Mouse (Mus musculus) adrenal gland, postnatal 36 days (tissue): ENCODE results near the gene Gramd2. TPM values are rescaled to one million over a fixed set of nuclear protein-coding genes. Genes with fewer than 3 reads are reported as not detected.

ENCODE experiments used
- DNase-seq, 2 experiments: peaks; one replicate each; pipeline ENCODE4 v3.0.0; 2021; ENCODE audit warnings: mixed read lengths in 1 of 2
- long read RNA-seq, 2 experiments: library from polyadenylated mRNA; stranded (forward); transcript quantifications; one replicate each; pipeline ENCODE4 v2.0.0; 2021; ENCODE audit warnings: borderline sequencing depth in 2 of 2
- total RNA-seq, 2 experiments: library from RNA; stranded (reverse); gene quantifications; 2 replicates each; pipeline ENCODE4 v1.2.3; 2021

Gene Gramd2
- under 1 TPM; 0.13 to 0.16 TPM for total RNA-seq
- long read RNA-seq, experiment 1, result 0 reads
- long read RNA-seq, experiment 2, result 0 reads

DNA sequence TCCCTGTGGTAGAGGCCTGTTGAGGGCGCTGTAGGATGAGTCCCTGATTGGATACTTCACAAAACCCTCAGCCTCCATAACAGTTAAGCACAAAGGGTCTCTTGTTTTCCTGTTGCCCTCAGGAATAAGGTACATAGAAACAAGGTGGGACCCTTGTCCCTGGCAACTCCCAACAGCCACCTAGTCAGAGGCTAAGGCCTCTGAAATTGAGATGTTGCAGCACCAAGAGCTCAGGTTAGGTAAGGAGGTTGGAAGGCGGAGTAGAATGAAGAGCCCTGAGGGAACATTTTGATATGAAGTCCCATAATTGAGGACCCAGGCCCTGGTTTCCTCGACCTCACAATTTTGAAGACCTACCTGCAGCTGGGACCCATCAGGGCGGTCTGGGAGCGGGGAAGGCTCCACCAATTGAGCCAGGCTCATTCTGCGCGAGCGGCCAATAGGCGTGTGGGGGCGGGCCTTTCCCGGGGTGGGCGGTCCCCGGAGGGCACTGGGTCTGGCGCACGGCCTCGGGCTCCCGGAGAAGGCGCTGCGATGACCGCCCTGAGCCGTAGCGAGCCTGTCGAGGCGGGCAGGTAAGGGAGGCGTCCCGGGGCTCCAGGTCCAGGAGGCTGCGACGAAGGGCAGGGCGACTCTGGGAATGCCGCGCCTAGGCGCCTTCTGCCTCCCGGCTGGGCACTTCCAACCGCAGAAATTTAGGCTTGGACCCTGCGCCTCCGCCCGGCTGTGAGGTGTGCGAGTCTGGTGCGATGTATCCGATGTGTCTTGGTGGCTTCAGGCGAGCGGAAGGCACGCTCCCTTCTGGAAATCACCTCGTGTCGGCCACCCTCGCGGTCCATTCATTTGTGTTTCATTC lies at the start of gene Gramd2:
Gene Gramd2, plus strand, starts transcription at position 467 of the 856 bp plus-strand sequence.
- DNase-seq, result peak; percentile 87 to 92

DNA sequence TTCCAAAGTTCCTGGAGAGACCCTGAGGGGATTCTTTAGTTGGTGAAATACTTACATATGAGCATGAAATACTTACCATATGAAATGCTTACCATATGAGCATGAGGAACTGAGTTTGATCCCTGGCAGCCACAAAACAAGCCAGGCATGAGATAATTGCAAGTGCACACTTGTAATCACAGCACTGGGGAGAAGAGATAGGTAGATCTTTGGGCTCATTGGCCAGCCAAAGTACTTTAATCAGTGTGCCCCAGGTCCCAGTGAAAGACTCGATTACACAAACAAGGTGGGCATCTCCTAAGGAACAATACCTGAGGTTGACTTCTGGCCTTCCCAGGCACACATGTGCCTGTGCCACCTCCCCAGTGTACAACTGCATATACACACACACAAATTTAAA lies 41.6 kb upstream of the Gramd2 start:
- no peak for DNase-seq

DNA sequence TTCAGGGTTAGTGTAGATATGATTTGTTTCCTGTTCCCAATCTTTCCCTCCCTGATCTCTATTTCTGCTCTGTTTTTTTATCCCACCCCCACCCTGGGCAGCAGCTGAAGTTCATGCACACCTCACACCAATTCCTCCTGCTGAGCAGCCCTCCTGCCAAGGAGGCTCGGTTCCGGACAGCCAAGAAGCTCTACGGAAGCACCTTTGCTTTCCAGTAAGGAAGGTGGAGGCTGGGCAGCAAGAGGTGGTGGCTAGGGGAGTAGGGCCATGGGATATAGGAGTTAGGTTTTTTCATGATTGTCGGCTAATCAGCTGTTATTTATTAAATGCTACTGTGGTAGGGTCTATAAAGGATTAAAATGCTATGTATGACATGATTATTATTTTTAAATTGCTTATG lies 40.0 kb upstream of the Gramd2 start:
- no peak for DNase-seq

DNA sequence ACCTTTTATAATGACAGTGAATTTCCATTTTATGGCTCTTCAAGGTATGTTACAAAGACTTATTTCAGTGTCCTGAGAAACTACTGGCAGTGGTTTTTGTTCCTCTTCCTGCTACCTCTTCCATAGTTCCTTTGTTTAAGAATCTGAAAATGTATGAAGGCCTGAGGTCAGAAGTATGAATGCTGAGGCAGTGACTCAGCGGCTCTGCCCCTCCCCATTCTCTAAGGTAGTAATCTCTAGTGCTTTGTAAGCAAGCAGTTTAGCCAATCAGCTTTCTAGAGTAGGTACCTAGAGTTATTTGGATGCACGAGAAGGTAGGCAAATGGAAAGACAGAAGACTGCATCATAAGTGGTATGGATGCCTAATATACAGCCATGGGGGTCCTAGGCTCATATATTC lies 38.6 kb upstream of the Gramd2 start:
- DNase-seq, result no peak

DNA sequence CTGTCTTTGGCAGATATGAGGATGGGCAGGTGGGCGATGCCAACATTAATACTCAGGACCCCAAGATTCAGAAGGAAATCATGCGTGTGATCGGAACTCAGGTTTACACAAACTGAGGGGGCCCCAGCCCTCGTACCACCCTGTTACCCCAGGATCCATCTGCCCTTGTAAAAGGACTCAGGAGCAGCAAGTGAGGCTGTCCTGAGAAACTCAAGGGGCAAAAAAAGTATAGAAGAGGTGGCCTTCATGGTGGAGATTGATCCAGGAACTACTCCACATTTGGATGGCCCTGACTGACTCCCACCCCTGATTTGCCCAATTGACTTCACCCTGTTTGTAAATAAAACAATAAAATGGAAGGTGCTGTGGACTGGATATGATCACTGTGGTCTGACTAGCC lies 30.0 kb upstream of the Gramd2 start:
- DNase-seq, result no peak

DNA sequence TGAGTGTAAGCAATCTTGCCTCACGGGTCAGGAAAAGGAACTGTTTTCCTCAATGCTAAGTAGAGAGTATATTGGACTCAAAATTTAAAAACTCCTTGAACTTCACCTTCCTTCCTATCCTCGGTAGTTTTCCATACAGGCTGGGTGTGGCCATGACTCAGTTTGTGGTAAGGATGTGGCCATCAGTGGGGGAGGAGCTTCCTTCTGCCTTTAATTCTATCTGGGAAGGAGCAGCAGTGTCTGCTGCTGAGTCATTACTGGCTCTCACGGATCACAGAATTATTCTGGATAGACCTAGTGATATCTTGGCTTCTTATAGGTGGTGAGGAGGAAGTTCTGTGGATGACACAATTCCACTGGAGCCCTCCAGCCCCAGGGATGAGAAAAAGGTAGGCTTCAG lies 26.6 kb upstream of the Gramd2 start:
- DNase-seq, result peak; percentile 69 to 79

DNA sequence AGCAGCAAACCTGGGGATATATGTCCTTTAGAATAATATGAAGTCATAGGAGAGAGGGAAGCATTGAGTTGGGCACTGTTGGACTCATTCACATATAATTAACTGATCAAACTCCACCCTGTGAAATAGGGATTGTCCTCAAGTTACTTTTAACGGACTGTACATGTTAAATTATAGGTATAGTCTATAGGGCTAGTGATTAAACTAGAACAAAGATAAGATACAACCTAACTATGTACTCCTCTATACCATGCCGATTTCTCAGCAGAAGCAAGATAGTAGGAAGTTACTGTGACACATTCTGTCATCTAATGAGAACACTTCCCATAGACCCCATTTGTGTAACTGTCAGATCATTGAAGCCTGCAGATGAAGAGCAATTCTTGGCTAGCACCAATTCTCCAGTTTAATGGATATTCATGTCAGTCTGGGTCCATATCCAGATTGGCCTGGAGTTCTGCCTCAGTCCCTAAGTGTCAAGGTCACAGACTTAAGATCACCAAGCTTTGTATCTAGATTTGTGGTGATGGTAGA lies 25.4 kb upstream of the Gramd2 start:
- no peak for DNase-seq

DNA sequence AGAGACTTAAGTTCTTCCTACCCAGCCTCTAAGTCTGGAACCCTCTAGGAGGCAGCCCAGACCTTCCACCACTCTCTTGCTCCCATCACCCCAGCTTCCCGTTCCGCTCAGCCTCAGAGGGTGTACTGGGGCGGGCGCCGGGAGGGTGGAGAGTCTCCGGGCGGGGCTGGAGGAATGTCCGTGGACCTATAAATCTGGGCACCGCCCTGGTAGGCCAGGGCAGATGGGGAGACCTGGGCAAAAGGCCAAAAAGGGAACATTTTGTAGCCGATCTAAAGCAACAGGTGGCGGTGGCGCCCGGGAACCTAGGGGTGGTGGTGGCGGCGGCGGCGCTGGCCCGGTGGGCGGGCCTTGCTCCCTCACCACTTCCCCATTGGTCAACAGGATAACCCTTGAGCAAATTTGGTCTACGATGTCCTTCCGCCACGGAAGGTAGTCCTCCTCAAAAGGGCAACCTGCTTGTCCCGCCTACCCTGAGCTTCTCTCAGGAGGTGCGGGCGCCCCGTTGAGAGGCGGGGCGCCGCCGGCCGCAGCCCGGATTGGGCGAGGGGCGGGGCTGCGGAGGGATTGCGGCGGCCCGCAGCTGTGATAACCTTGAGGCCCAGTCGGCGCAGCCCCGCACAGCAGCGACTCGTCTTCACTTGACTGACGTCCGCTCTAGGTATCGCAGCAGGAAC lies 23.8 kb upstream of the Gramd2 start, which contains the start of gene Pkm:
Gene Pkm, plus strand, starts transcription at position 411 of the 677 bp plus-strand sequence.
- peak; percentile 96 for DNase-seq

DNA sequence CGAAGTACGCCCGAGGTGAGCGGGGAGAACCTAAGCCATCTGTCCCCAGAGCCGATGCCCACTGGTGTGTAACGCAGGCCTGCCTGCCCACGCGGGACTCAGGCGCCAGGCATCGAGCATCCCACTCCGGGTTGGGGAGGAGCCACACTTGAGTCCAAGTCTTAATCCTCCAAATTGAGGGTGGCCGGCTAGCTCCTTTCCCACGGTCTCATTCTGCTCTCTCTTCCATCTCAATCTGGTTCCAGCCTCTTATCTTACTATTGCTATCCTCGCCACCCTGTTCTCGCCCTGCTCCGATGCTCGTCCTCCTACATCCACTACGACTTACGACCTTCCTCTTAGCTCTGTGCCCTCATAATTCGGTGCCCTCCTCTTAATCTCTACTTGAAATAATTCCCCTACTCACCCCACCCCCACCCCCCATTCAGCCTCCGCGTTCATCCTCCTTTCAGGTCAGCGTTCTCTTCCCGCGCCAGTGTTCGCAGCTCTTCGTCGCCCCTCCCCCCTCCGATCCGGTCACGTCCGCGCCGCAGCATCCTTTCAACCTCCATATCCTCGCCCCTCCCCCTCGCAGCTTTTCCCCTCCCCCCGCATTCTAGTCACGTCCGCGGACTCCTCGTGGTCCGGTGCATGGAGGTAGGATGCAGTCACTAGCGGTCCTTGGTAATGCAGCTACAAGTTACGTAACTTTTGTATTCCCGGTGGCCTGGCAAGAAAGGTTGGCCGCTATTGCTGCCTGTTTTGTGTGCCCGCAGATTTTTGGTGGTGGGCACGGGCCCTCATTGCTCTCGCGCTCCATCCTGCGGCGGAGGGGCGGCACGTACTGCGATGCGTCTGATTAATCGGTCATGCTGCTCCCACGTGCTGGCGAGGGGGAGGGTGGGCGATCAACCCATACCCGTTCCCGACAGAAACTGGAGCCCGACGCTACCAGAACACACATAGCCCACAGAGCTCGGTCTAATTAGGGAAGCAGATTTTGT lies 23.0 kb upstream of the Gramd2 start:
- DNase-seq, result peak; percentile 73 to 87

DNA sequence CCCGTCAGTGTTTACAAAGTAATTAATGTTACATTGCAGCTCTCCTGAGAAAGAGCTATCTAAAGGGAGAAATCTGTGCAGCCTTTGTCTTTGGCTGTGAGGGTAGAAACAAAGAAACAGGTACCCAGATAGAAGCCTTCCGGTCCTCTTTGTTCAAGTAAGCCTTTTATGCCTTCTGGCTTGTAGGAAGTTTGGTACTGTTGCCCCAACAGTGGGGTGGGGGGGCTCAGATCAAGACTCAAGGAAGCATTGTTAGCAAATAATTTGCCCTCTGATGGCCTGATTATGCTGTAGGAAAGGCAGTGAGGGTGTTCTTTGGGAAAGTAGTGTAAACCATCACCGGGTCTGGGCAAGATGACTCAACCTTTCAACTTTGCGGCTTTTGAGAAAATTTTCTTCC lies 21.8 kb upstream of the Gramd2 start:
- no peak for DNase-seq

DNA sequence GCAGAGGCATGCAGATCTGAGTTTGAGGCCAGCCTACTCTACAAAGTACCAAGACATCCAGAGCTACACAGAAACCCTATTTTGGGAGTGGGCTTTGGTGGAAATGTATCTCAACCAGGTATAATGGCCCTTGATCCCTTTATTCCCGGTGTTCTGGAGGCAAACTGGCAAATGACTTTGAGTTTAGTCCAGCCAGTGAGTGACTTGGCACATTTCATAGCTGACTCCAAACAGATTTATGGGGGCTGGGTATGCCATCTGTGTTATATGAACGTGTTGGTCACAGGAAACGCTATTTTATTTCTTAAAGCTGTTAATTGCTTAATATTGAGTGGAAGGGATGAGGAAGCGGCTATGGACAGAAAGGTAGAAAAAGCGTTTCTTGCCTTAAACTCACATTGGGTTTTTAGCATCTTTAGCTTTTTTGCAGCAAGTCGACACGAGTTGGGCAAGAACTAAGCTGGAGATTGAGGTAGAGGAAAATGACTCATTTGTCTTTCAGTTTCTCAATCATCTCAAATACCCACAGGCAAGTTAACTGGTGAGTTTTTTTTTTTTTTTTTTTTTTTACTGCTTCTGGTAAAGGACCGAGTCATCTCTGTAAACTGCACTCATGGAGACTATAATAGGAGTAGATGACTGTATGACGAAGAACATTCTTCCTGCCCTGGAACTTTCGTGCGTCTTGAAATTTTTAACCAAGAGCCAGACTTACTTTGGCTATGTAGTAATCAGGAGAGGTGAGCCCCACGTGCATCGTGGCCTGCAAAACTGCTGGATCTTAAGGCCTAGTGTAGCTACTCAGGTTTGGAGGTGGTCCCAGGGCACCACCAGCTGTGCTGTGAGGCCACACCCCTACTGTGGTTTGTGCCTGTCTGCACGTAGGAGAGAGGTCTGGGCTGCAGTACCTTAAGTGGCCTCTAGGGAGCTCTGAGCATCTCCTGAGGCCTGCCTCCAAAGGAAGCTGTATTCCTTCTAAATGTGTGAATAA lies 20.6 kb upstream of the Gramd2 start:
- peak; percentile 79 to 86 for DNase-seq

DNA sequence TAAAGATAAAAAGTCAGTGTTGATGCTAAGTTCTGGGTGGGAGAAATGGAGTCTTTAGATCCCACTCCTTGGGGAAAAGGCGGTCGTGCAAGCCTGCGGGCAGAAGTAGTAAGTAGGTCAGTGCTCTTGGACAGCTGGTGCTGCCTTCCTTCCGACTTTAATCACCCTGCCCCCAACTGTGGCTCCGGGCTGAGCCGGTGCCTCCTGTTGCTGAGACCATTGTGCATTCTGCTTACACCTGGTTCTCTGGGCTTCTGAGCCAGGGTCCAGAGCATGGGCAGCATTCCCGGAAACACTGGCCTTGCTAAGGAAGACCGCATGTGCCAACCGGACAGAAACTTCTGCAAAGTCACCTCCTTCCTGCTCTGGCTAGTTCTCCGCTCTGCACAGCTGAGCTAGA lies 19.5 kb upstream of the Gramd2 start:
- peak; percentile 60 to 70 for DNase-seq

DNA sequence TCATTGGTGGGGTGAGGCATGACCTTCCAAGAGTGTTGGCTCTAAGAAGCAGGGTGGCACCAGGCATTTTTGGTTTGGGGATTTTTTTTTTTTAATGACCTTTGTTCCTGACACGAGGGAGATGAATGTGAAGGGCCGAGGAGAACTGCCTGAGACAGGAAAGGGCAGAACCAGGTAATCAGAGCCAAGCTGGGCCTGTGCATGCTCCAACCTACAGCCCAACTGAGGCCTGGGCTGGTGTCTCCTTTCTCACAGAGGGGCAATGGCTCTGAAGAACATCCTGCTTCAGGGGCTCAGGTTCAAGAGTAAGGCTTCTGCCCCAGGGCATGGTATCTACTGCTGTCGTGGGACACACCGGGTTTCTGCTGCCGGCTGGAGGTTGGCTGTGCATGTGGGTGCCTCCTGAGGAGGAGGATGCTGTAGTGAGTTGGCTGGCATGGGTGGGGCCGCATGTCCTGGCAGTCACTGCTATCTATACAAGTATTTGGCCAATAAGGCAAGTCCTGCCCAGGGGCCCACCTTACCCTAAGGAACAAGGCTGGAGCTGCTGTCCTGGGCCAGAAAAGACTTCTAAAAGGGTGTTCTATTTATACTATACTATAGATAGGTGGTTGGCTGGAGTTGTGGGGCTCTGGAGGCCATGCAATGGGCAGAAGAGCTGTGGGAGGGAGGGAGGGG lies 18.5 kb upstream of the Gramd2 start:
- no peak for DNase-seq

DNA sequence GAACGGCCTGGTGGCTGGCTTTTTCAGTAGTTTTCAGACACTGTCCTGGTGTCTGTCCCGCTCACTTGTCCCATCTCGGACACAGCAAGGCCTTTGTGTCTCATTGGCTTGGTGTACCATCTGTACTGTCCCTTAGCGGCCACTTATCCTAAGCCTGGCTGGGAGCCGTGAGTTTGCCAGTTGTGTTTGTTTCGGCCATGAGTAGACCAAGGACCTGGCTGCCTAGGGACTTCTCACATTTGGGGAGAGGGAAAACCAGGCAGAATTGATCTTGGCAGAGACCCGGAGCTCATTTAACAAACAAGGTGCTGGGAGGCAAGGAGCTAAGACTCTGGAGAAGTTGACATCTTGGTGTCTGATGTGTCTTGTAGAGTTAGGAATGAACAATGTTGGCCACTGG lies 16.7 kb upstream of the Gramd2 start:
- DNase-seq, result no peak

DNA sequence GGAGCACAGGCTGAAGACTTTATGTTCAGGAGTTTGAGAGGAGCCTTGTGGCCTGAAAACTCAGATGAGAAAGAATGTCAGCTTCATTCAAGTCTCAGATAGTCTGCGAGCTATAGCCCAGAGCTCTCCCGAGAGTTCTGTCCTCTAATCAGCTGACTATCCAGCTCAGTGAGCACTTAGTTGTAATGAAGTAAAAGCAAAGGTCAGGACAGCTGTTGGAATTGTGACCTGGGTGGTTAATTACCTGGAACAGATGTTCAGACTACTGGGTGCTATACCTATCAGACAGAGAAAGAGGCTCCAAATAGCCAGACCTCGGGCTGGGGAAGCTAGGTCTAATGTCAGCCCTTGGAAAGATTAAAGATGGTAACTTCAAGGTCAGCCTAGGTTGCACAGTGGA lies 16.0 kb upstream of the Gramd2 start:
- no peak for DNase-seq

DNA sequence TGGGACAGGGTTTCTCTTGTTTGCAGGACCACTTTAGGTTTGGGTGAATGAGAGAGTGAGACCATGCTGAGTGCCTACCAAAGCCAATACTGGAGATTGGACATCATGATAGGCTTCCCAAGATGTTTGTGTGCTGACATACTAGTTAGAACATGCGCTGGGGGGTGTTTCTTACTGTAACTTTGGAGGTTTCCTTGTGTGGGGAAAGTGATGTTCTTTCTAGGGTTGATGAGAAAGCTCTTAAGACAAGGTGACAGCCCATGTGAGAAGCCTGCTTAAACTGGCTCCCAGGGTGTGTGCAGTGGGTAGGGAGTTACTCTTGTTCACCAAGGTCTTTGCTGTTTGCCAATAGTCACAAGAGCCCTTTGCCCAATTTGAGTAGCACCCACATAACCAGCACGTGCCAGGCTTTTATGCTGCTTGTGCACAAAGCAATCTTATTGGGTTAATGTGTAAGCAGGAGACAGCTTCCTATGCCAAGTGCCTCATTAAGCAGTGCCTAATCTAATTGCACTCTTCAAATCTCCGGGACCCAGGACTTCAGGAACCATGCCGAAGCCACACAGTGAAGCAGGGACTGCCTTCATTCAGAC lies 15.2 kb upstream of the Gramd2 start:
- DNase-seq, result no peak

DNA sequence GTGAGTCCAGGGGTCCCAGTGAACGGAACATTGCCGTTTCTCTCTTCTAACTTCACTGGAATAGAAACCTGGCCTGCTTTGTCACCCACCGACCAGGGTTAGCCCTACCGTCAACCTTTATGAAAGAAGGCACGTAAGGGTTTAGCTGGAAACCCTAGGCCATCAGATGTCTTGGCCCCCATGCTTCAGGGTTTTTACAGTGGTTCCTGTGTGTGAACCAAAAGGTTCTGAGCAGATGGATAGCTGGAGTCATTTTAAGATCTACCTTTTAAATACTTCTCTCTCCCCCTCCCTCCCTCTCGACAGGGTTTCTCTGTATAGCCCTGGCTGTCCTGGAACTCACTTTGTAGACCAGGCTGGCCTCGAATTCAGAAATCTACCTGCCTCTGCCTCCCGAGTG lies 13.9 kb upstream of the Gramd2 start:
- no peak for DNase-seq

DNA sequence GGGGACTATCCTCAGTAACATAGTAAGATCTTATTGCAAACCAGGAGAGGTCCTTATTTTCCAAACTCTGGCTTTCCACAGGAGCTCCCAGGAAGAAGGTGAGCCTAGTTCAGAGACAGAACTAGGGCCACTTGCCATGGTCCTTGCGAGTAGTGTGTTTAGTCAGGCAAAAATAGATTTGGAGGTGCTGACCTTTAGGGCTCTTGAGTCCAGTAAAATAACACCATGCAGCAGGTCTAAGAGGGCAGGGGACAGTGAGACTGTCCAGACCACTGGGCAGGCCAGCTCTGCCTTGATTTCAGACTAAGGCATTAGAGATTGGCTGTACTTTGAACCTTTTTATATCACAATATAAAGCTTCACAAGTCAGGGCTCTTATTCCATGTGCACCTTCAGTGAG lies 13.1 kb upstream of the Gramd2 start:
- no peak for DNase-seq

DNA sequence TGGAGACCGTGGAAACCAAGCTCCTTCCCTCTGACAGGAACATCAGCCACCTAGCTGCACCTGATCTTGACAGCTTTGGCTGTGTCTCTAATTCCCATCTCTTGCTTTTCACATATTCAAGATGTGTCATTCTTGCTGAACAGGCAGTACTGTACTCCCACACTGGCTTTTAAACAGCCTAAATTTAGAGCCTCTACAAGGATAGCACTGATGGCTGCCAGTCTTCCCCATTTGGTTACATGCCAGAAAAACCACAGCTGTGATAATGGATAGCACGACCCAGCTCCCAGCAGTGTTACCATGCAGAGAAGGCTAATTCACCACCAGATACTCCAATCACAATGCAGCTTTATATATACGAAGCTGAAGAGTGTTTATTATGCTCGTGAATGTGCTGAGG lies 12.7 kb upstream of the Gramd2 start:
- DNase-seq, result no peak

DNA sequence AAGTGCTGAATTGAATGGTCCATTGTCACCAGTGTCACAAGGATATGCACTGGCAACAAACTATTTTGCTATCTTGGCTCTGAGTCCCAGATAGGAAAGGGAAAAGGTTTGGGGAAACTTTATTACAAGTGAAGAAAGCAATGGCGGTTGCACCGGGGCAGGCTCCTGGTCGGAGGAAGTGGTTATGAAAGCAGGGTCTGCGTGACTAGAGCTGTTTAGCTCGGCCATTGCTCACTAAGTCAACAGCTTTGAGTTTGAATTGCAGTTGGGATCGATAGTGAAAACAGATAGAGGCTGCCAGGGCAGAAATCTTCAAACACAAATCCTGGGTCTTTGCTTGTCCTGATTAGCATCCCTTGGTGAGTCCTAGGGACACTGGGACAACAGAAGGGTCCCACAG lies 12.0 kb upstream of the Gramd2 start:
- no peak for DNase-seq
